Mouse (Mus musculus) Muller cell, postnatal 12 days (primary cell): ENCODE measurements around the gene Marf1.
"Not testable (repeated sequence)": the region's sequence is repeated elsewhere in the genome, so short reads cannot be mapped to it uniquely, and the experiment has no call there.

Experiments used
- DNase-seq: peaks from one replicate; pipeline ENCODE4 v3.0.0-alpha.2; 2015; ENCODE audit errors: inconsistent ontology term

Gene Marf1

GRCm38 (mm10) chr16:14066571-14066970, 96.6 kb downstream of the Marf1 start:
- DNase-seq: not testable (repeated sequence)

- DNase-seq: no peak
Observed at GRCm38 (mm10) chr16:14059869-14060268, 103.3 kb downstream of the Marf1 start.
